Comparison of ENCODE assay signal across 30 mouse cellular contexts in genomic region chr13:24933199-24933598, GRCm38 (mm10). TPM values are rescaled to one million over a fixed set of nuclear protein-coding genes. Genes with fewer than 3 reads are reported as not detected.
DNase-seq lines count a peak whose midpoint lies in the region; ATAC-seq and TF ChIP-seq lines count a peak whose summit lies in the region.
"Had no signal": no experiment of that assay in that cellular context is flagged by ENCODE, and none has a peak within 500 bp of the region (broad histone marks: within the 10 kb centered on the region; RNA-seq: fewer than 3 reads in every experiment).

No protein-coding gene starts in this region.

- H3K79me2 ChIP-seq in heart, adult 2 months (replicated peaks; ENCODE audit: control insufficient read depth, insufficient read depth, low read length), result no peaks in the 10 kb centered on the region

- DNase-seq in cerebellum, adult 11-12 months, result peak; percentile 6
- DNase-seq in cerebellum, postnatal 10 days, result no peak
- DNase-seq in 416B (ENCODE audit: low read depth), result peak; percentile 58
- no peak for DNase-seq in hindbrain, embryonic 14.5 days (ENCODE audit: low spot score)
- DNase-seq in heart, adult 2 months, result no peak
- DNase-seq: adrenal gland, adult 8-10 months; cerebellum, adult 9-10 months; gastrocnemius, postnatal 36 days; heart, postnatal 10 days; kidney, adult 2 months; kidney, postnatal 4 days; right cerebral cortex, postnatal 4 days; thymus, adult 18-20 months; thymus, postnatal 36 days had no signal

- no peak overlapping the region for H3K9ac ChIP-seq in liver, embryonic 16.5 days (ENCODE audit: low read depth, low read length)
- no peak overlapping the region for H3K9ac ChIP-seq in hindbrain, embryonic 14.5 days
- H3K9ac ChIP-seq in heart, adult 2 months (ENCODE audit: low read depth, low read length), result no peak overlapping the region
- no peak overlapping the region for H3K9ac ChIP-seq in kidney, embryonic 14.5 days (ENCODE audit: low read depth, low read length)
- H3K9ac ChIP-seq: embryonic facial prominence, embryonic 13.5 days; forebrain, embryonic 15.5 days; heart, embryonic 13.5 days; intestine, embryonic 15.5 days; lung, embryonic 15.5 days; midbrain, embryonic 15.5 days; neural tube, embryonic 15.5 days had no signal

- H3K4me3 ChIP-seq in liver, embryonic 16.5 days (ENCODE audit: low read depth, low read length), result no peak overlapping the region
- no peak overlapping the region for H3K4me3 ChIP-seq in hindbrain, embryonic 14.5 days (replicated peaks; ENCODE audit: low read length)
- H3K4me3 ChIP-seq in heart, adult 2 months, result no peak overlapping the region
- no peak overlapping the region for H3K4me3 ChIP-seq in kidney, embryonic 14.5 days (ENCODE audit: low read length)
- H3K4me3 ChIP-seq: embryonic facial prominence, embryonic 13.5 days; forebrain, embryonic 10.5 days; forebrain, embryonic 15.5 days; heart, embryonic 13.5 days; hindbrain, embryonic 10.5 days; intestine, embryonic 15.5 days; lung, embryonic 15.5 days; midbrain, embryonic 15.5 days; neural tube, embryonic 15.5 days had no signal

- no peaks in the 10 kb centered on the region for H3K9me3 ChIP-seq in liver, embryonic 16.5 days (replicated peaks; ENCODE audit: control insufficient read depth, low read length)
- no peaks in the 10 kb centered on the region for H3K9me3 ChIP-seq in hindbrain, embryonic 14.5 days (ENCODE audit: control insufficient read depth, low read length)
- no peaks in the 10 kb centered on the region for H3K9me3 ChIP-seq in kidney, embryonic 14.5 days (ENCODE audit: control insufficient read depth, low read length)
- H3K9me3 ChIP-seq: embryonic facial prominence, embryonic 13.5 days; forebrain, embryonic 10.5 days; forebrain, embryonic 15.5 days; heart, embryonic 13.5 days; hindbrain, embryonic 10.5 days; intestine, embryonic 15.5 days; lung, embryonic 15.5 days; midbrain, embryonic 15.5 days; neural tube, embryonic 15.5 days had no signal

- TF ChIP-seq CTCF in heart, adult 2 months (IDR thresholded peaks at IDR 0.05), result no peak

- ATAC-seq in common myeloid progenitor, adult 5-6 weeks (replicated peaks; ENCODE audit: low read depth, poor library complexity, severe bottlenecking), result peak; percentile 72
- ATAC-seq in liver, embryonic 16.5 days (ENCODE audit: low read depth), result 0 out of 2 replicates have a peak, but pooled peaks have one; percentile 14
- no peak for ATAC-seq in hindbrain, embryonic 14.5 days (ENCODE audit: low FRiP score)
- ATAC-seq in kidney, embryonic 14.5 days (ENCODE audit: low FRiP score, low TSS enrichment), result no peak
- ATAC-seq: activated CD4-positive, CD25-positive, alpha-beta regulatory T cell, adult 4 months; forebrain, embryonic 15.5 days; hindbrain, postnatal 0 days; intestine, embryonic 15.5 days; midbrain, embryonic 15.5 days had no signal

- no peak overlapping the region for H3K27ac ChIP-seq in liver, embryonic 16.5 days (ENCODE audit: low read length)
- no peak overlapping the region for H3K27ac ChIP-seq in hindbrain, embryonic 14.5 days
- no peak overlapping the region for H3K27ac ChIP-seq in heart, adult 2 months
- no peak overlapping the region for H3K27ac ChIP-seq in kidney, embryonic 14.5 days (ENCODE audit: low read depth, low read length)
- H3K27ac ChIP-seq: embryonic facial prominence, embryonic 13.5 days; forebrain, embryonic 10.5 days; forebrain, embryonic 15.5 days; heart, embryonic 13.5 days; hindbrain, embryonic 10.5 days; hindbrain, postnatal 0 days; intestine, embryonic 15.5 days; kidney, postnatal 0 days; lung, embryonic 15.5 days; midbrain, embryonic 15.5 days; neural tube, embryonic 15.5 days; stomach, postnatal 0 days had no signal

- intact Hi-C loops in heart, adult 2 months (cut with DNase I), result no loop called here

- TF ChIP-seq EP300 in heart, adult 2 months (IDR thresholded peaks at IDR 0.05; ENCODE audit: insufficient read depth, low read depth, low read length), result no peak

- no peaks in the 10 kb centered on the region for H3K36me3 ChIP-seq in liver, embryonic 16.5 days (ENCODE audit: control insufficient read depth, insufficient read depth)
- H3K36me3 ChIP-seq in hindbrain, embryonic 14.5 days (replicated peaks; ENCODE audit: control insufficient read depth, insufficient read depth), result no peaks in the 10 kb centered on the region
- no peaks in the 10 kb centered on the region for H3K36me3 ChIP-seq in heart, adult 2 months (ENCODE audit: control insufficient read depth, insufficient read depth, low read length)
- H3K36me3 ChIP-seq in kidney, embryonic 14.5 days (ENCODE audit: control insufficient read depth, insufficient read depth, low read length), result no peaks in the 10 kb centered on the region
- H3K36me3 ChIP-seq: embryonic facial prominence, embryonic 13.5 days; forebrain, embryonic 15.5 days; intestine, embryonic 15.5 days; lung, embryonic 15.5 days; midbrain, embryonic 15.5 days; neural tube, embryonic 15.5 days had no signal

- 36% methylated on average over 7 of the region's 7 CpGs for WGBS in liver, embryonic 16.5 days (ENCODE audit: insufficient replicate concordance)
- 95% methylated on average over 7 of the region's 7 CpGs for WGBS in hindbrain, embryonic 14.5 days
- WGBS in heart, adult 2 months, result 68% methylated on average over 7 of the region's 7 CpGs
- 94% methylated on average over 7 of the region's 7 CpGs for WGBS in kidney, embryonic 14.5 days

- peaks cover 22% of the 10 kb centered on the region for H3K27me3 ChIP-seq in liver, embryonic 16.5 days (ENCODE audit: control insufficient read depth, insufficient read depth, low read depth, low read length)
- no peaks in the 10 kb centered on the region for H3K27me3 ChIP-seq in hindbrain, embryonic 14.5 days (ENCODE audit: control insufficient read depth, insufficient read depth, low read length)
- H3K27me3 ChIP-seq in heart, adult 2 months (ENCODE audit: control insufficient read depth, insufficient read depth, low read length), result no peaks in the 10 kb centered on the region
- H3K27me3 ChIP-seq in kidney, embryonic 14.5 days (ENCODE audit: control insufficient read depth, insufficient read depth, low read length), result no peaks in the 10 kb centered on the region
- H3K27me3 ChIP-seq: embryonic facial prominence, embryonic 13.5 days; forebrain, embryonic 15.5 days; heart, embryonic 13.5 days; intestine, embryonic 15.5 days; lung, embryonic 15.5 days; midbrain, embryonic 15.5 days; neural tube, embryonic 15.5 days had no signal

- no peak overlapping the region for H3K4me2 ChIP-seq in liver, embryonic 16.5 days (ENCODE audit: low read depth, low read length)
- H3K4me2 ChIP-seq in hindbrain, embryonic 14.5 days (replicated peaks), result no peak overlapping the region
- no peak overlapping the region for H3K4me2 ChIP-seq in kidney, embryonic 14.5 days (replicated peaks; ENCODE audit: low read depth, low read length)
- H3K4me2 ChIP-seq: embryonic facial prominence, embryonic 13.5 days; forebrain, embryonic 15.5 days; heart, embryonic 13.5 days; intestine, embryonic 15.5 days; lung, embryonic 15.5 days; midbrain, embryonic 15.5 days; neural tube, embryonic 15.5 days had no signal

- no peaks in the 10 kb centered on the region for H3K4me1 ChIP-seq in liver, embryonic 16.5 days (ENCODE audit: control insufficient read depth, low read depth, low read length)
- H3K4me1 ChIP-seq in hindbrain, embryonic 14.5 days (replicated peaks; ENCODE audit: control insufficient read depth, insufficient read depth, low read length), result peaks cover 6% of the 10 kb centered on the region; the same call in 1 of the 2 replicates
- peaks cover 2% of the 10 kb centered on the region; the same call in 1 of the 2 replicates for H3K4me1 ChIP-seq in heart, adult 2 months (ENCODE audit: control insufficient read depth, insufficient read depth, low read length)
- 0 out of 2 replicates have a peak, but pooled peaks cover 8% of the 10 kb centered on the region for H3K4me1 ChIP-seq in kidney, embryonic 14.5 days (ENCODE audit: control insufficient read depth, insufficient read depth, low read length)
- H3K4me1 ChIP-seq: intestine, embryonic 15.5 days had no signal

- no peak for TF ChIP-seq POLR2A in heart, adult 2 months (IDR thresholded peaks at IDR 0.05; ENCODE audit: insufficient read depth, low read depth, low read length)

RNA-seq across cellular contexts. Expression of gene Aldh5a1, which starts 4.3 kb away (rescaled TPM):
- total RNA-seq in common myeloid progenitor, adult 5-6 weeks (2017), result 0.58 and 1.3 TPM in 2 replicates
- polyA plus RNA-seq in liver, embryonic 16.5 days (2015; fragmentation: Nextera tagmentation; extraction: Ambion mirVana), result 3.7 and 4.3 TPM in 2 replicates
- polyA plus RNA-seq in hindbrain, embryonic 14.5 days (2014; fragmentation: Nextera tagmentation; extraction: Ambion mirVana), result 15.8 and 16.5 TPM in 2 replicates
- 10 to 100 TPM; 26.7 to 28.7 TPM for total RNA-seq in heart, adult 2 months (2021)
- 9.6 and 16.2 TPM in 2 replicates for polyA plus RNA-seq in heart, adult 2 months (2012; rRNA removed)
- polyA plus RNA-seq in kidney, embryonic 14.5 days (2014; fragmentation: Nextera tagmentation; extraction: Ambion mirVana), result 8.4 and 8.7 TPM in 2 replicates

RNA-seq across cellular contexts. Expression of gene Gpld1, which starts 9.8 kb away (rescaled TPM):
- total RNA-seq in common myeloid progenitor, adult 5-6 weeks (2017), result 0.46 and 0.49 TPM in 2 replicates
- polyA plus RNA-seq in liver, embryonic 16.5 days (2015; fragmentation: Nextera tagmentation; extraction: Ambion mirVana), result 20.5 and 24.5 TPM in 2 replicates
- 2.8 and 3.8 TPM in 2 replicates for polyA plus RNA-seq in hindbrain, embryonic 14.5 days (2014; fragmentation: Nextera tagmentation; extraction: Ambion mirVana)
- 1 to 10 TPM; 2.1 to 2.7 TPM for total RNA-seq in heart, adult 2 months (2021)
- polyA plus RNA-seq in heart, adult 2 months (2012; rRNA removed), result 0.98 and 1.6 TPM in 2 replicates
- 0.39 and 0.74 TPM in 2 replicates for polyA plus RNA-seq in kidney, embryonic 14.5 days (2014; fragmentation: Nextera tagmentation; extraction: Ambion mirVana)

Comparison
In these comparisons a context has a peak if more than half of its experiments do, and no peak if none do; other contexts are left out.
1. DNase-seq: peak in cerebellum, adult 11-12 months (single experiment) and 416B (single experiment); none in cerebellum, postnatal 10 days (0 of 2), hindbrain, embryonic 14.5 days (single experiment) and heart, adult 2 months (0 of 2).
2. ATAC-seq: peak in common myeloid progenitor, adult 5-6 weeks (single experiment) and liver, embryonic 16.5 days (single experiment); none in hindbrain, embryonic 14.5 days (single experiment) and kidney, embryonic 14.5 days (single experiment).